Mouse (Mus musculus): Measurements from ENCODE around the gene Bok. TPM values are rescaled to one million over a fixed set of nuclear protein-coding genes. Genes with fewer than 3 reads are reported as not detected.

The Bok gene
- polyA plus RNA-seq, 1 experiment from 2014 or later: 66.9 TPM

DNA sequence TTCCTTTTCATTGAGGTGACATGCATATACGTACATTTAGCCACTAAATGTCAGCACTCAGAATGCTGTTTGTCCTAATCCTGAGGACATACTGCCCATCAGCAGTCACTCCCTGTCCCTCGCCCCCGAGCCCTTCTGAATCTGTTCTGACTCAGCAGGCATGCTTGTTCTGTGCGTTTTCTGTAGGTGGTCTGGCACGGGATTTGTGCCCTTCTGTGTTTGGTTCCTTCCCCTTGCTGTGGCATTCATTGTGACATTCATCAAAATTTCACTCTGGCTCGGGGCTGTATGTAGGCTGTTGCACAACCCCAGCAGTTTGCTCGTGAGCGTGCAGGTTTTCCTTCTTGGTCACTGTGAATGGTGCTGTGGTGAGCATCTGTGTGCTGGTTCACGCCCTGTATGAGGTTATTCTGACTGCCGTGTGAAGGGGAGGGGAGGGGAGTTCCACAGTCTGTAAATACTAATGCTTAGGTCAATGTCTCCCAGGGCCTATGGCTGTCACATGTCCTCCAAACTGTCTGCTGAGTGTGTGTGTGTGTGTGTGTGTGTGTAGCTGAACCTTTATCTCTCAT is 6.4 kb downstream of the Bok start:
- Histone ChIP-seq H3K4me2 (replicated peaks; ENCODE audit: low read depth) (no peak overlapping the region), H3K27ac (replicated peaks) (no peak overlapping the region), H3K4me3 (ENCODE audit: low read depth, low read length) (no peak overlapping the region), H3K9me3 (ENCODE audit: control insufficient read depth, low read length) (no peaks in the 10 kb centered on the region), H3K9ac (ENCODE audit: low read length) (no peak overlapping the region), H3K27me3 (ENCODE audit: control insufficient read depth, insufficient read depth, low read length) (no peaks in the 10 kb centered on the region), H3K36me3 (ENCODE audit: control insufficient read depth, insufficient read depth, low read length) (peaks cover 3% of the 10 kb centered on the region), H3K4me1 (replicated peaks; ENCODE audit: control insufficient read depth, insufficient read depth) (peaks cover 2% of the 10 kb centered on the region; the same call in 1 of the 2 replicates)
- no peak; the same call in 1 of the 2 replicates for ATAC-seq (ENCODE audit: low FRiP score, low TSS enrichment)
- TF ChIP-seq CTCF (IDR thresholded peaks at IDR 0.05; ENCODE audit: low read depth): no peak
- no peak for TF ChIP-seq EP300 (optimal IDR thresholded peaks at IDR 0.05)
- no peak for DNase-seq (ENCODE audit: low spot score)
- 63% methylated on average over 10 of the region's 10 CpGs for whole genome bisulfite sequencing

DNA sequence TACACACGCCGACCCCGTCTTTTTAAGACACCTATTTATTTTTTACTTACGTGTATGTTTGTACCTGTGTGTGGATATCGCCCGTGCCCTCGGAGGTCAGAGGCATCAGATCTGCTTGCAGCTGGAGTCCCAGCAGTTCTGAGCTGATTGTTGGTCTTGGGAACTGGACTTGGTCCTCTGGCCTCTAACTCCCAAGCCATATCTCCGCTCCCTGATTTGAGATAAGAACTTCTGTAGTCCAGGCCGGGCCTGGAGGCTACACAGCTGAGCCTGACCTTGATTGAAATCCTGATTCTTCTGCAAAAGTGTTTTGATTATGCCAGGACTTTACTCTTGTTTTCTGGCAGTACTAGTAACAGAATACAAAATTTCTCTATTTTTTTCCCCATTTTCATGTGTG is 7.3 kb downstream of the Bok start:
- WGBS: 77% methylated on average over 9 of the region's 9 CpGs

DNA sequence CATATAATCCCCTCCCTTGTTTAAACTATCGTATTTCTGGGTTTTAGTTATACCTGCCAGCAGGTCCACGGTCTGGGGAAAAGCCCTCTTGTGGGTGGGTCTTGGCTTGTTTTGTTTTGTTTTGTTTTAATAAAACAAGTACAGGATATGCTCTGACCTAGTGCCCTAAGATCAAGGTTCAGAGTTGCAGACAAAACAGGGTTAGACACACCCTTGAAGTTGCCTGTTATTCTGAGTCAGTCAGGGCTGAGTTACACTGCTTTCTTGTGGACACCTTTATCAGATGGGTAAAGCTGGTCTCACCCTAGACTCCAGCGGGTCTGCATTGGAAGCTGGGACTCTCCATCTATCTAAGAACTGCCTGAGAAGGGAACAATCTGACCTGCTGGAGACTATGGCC is 8.0 kb downstream of the Bok start:
- 57% methylated on average over 3 of the region's 3 CpGs for WGBS
- Histone ChIP-seq H3K4me1 (replicated peaks; ENCODE audit: control insufficient read depth, insufficient read depth) (no peaks in the 10 kb centered on the region), H3K27ac (replicated peaks) (0 out of 2 replicates have a peak overlapping the region, but pooled peaks have one; percentile 4), H3K9me3 (ENCODE audit: control insufficient read depth, low read length) (no peaks in the 10 kb centered on the region), H3K4me2 (replicated peaks; ENCODE audit: low read depth) (no peak overlapping the region), H3K36me3 (ENCODE audit: control insufficient read depth, insufficient read depth, low read length) (peaks cover 2% of the 10 kb centered on the region), H3K4me3 (ENCODE audit: low read depth, low read length) (no peak overlapping the region), H3K9ac (ENCODE audit: low read length) (no peak overlapping the region), H3K27me3 (ENCODE audit: control insufficient read depth, insufficient read depth, low read length) (no peaks in the 10 kb centered on the region)
- peak; percentile 57 for ATAC-seq (ENCODE audit: low FRiP score, low TSS enrichment)
- DNase-seq (ENCODE audit: low spot score): no peak
- TF ChIP-seq EP300 (optimal IDR thresholded peaks at IDR 0.05): no peak
- TF ChIP-seq CTCF (IDR thresholded peaks at IDR 0.05; ENCODE audit: low read depth): no peak

More for the DNA sequence above, 7.3 kb downstream of the Bok start:
- no peak overlapping the region for H3K27ac ChIP-seq (replicated peaks)
- no peaks in the 10 kb centered on the region for H3K9me3 ChIP-seq (ENCODE audit: control insufficient read depth, low read length)
- no peak overlapping the region for H3K4me2 ChIP-seq (replicated peaks; ENCODE audit: low read depth)
- H3K27me3 ChIP-seq (ENCODE audit: control insufficient read depth, insufficient read depth, low read length): no peaks in the 10 kb centered on the region
- DNase-seq (ENCODE audit: low spot score) (no peak), ATAC-seq (ENCODE audit: low FRiP score, low TSS enrichment) (no peak)
- H3K4me3 ChIP-seq (ENCODE audit: low read depth, low read length): no peak overlapping the region
- no peaks in the 10 kb centered on the region for H3K4me1 ChIP-seq (replicated peaks; ENCODE audit: control insufficient read depth, insufficient read depth)
- H3K9ac ChIP-seq (ENCODE audit: low read length): no peak overlapping the region
- no peak for TF ChIP-seq EP300 (optimal IDR thresholded peaks at IDR 0.05)
- TF ChIP-seq CTCF (IDR thresholded peaks at IDR 0.05; ENCODE audit: low read depth): no peak
- H3K36me3 ChIP-seq (ENCODE audit: control insufficient read depth, insufficient read depth, low read length): peaks cover 3% of the 10 kb centered on the region

DNA sequence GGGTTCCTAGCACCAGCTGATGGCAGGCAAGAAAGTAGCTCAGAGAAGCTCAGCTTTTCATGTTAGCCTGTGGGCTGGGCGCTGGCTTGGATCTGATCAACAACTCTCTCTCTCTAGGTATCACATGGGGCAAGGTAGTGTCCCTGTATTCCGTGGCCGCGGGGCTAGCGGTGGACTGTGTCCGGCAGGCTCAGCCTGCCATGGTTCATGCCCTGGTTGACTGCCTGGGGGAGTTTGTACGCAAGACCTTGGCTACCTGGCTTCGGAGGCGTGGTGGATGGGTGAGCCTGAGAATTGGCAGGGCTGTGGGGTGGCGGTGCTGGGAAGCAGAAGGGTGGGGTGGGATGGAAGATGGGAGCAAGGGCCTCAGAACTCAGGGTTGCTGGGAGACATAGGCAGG is 8.5 kb downstream of the Bok start:
- no peak for DNase-seq (ENCODE audit: low spot score)
- ATAC-seq (ENCODE audit: low FRiP score, low TSS enrichment): no peak
- 94% methylated on average over 10 of the region's 10 CpGs for WGBS
- H3K4me3 ChIP-seq (ENCODE audit: low read depth, low read length): no peak overlapping the region
- 0 out of 2 replicates have a peak overlapping the region, but pooled peaks have one; percentile 4 for H3K27ac ChIP-seq (replicated peaks)
- no peak overlapping the region for H3K4me2 ChIP-seq (replicated peaks; ENCODE audit: low read depth)
- H3K27me3 ChIP-seq (ENCODE audit: control insufficient read depth, insufficient read depth, low read length): no peaks in the 10 kb centered on the region
- TF ChIP-seq CTCF (IDR thresholded peaks at IDR 0.05; ENCODE audit: low read depth) (no peak), EP300 (optimal IDR thresholded peaks at IDR 0.05) (no peak)
- H3K4me1 ChIP-seq (replicated peaks; ENCODE audit: control insufficient read depth, insufficient read depth): no peaks in the 10 kb centered on the region
- H3K9me3 ChIP-seq (ENCODE audit: control insufficient read depth, low read length): no peaks in the 10 kb centered on the region
- H3K9ac ChIP-seq (ENCODE audit: low read length): no peak overlapping the region
- H3K36me3 ChIP-seq (ENCODE audit: control insufficient read depth, insufficient read depth, low read length): no peaks in the 10 kb centered on the region; the same call in none of the 2 replicates

DNA sequence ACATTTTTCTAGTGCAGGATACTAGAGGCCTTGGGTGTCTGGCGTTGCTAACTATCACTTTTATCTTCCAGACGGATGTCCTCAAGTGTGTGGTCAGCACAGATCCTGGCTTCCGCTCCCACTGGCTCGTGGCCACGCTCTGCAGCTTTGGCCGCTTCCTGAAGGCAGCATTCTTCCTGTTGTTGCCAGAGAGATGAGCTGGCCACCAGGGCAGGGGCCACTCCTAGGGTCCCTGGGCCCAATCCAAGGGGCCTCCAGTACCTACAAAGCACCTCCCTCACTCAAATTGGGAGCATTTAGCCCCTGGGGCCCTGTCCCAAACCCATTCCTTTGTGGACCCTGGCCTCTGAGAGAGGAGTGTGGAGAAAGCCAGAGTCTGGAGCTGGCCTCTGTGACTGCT is 9.5 kb downstream of the Bok start:
- no peak overlapping the region for H3K4me3 ChIP-seq (ENCODE audit: low read depth, low read length)
- DNase-seq (ENCODE audit: low spot score) (no peak), ATAC-seq (ENCODE audit: low FRiP score, low TSS enrichment) (no peak; the same call in 1 of the 2 replicates)
- no peaks in the 10 kb centered on the region; the same call in none of the 2 replicates for H3K36me3 ChIP-seq (ENCODE audit: control insufficient read depth, insufficient read depth, low read length)
- no peaks in the 10 kb centered on the region for H3K4me1 ChIP-seq (replicated peaks; ENCODE audit: control insufficient read depth, insufficient read depth)
- H3K4me2 ChIP-seq (replicated peaks; ENCODE audit: low read depth): no peak overlapping the region
- H3K9ac ChIP-seq (ENCODE audit: low read length): no peak overlapping the region
- H3K9me3 ChIP-seq (ENCODE audit: control insufficient read depth, low read length): no peaks in the 10 kb centered on the region
- no peak for TF ChIP-seq CTCF (IDR thresholded peaks at IDR 0.05; ENCODE audit: low read depth)
- TF ChIP-seq EP300 (optimal IDR thresholded peaks at IDR 0.05): no peak
- peak overlapping the region; percentile 35; the same call in 1 of the 2 replicates for H3K27ac ChIP-seq (replicated peaks)
- no peaks in the 10 kb centered on the region for H3K27me3 ChIP-seq (ENCODE audit: control insufficient read depth, insufficient read depth, low read length)
- 58% methylated on average over 6 of the region's 6 CpGs for WGBS

DNA sequence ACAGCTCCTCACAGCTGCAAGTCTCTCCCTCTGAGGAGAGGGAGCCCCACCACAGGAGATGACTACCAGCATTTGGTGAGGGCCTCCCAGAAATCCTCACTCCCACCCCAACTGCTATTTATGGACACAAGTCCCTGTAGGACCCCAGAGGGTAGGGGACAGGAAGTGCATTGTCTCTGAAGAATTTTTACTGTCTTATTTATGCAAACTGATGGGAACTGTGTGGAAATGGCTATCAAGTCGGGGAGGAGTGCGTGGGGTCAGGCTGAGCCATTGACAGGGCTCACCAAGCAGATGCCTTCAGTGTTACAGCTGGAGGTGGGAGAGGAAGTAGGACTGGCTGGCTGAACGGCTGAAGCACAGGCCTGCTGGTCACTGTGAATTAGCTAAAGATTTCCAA is 11.9 kb downstream of the Bok start:
- Histone ChIP-seq H3K4me3 (ENCODE audit: low read depth, low read length) (no peak overlapping the region), H3K4me1 (replicated peaks; ENCODE audit: control insufficient read depth, insufficient read depth) (no peaks in the 10 kb centered on the region), H3K4me2 (replicated peaks; ENCODE audit: low read depth) (no peak overlapping the region), H3K36me3 (ENCODE audit: control insufficient read depth, insufficient read depth, low read length) (no peaks in the 10 kb centered on the region; the same call in 1 of the 2 replicates), H3K27ac (replicated peaks) (no peak overlapping the region), H3K9me3 (ENCODE audit: control insufficient read depth, low read length) (no peaks in the 10 kb centered on the region), H3K27me3 (ENCODE audit: control insufficient read depth, insufficient read depth, low read length) (no peaks in the 10 kb centered on the region), H3K9ac (ENCODE audit: low read length) (no peak overlapping the region)
- DNase-seq (ENCODE audit: low spot score): no peak
- TF ChIP-seq CTCF (IDR thresholded peaks at IDR 0.05; ENCODE audit: low read depth) (no peak), EP300 (optimal IDR thresholded peaks at IDR 0.05) (no peak)
- no peak for ATAC-seq (ENCODE audit: low FRiP score, low TSS enrichment)
- 32% methylated on average over 3 of the region's 3 CpGs for WGBS

Data from stomach, postnatal 0 days (tissue).